Mouse (Mus musculus) liver, embryonic 12.5 days (tissue): ENCODE measurements at regions not wholly inside any gene's neighbourhood (a gene's known extent, or its start where the extent isn't known, plus 50 kb on each side); places are given as distances from the start of the nearest gene placed in this dataset.

Source experiments
- ATAC-seq: fragments of 200-750 bp; cut with Nextera tagmentation; 2 replicates; pipeline ENCODE4 v1.8.0; 2017; ENCODE audit warnings: moderate number of reproducible peaks, mild to moderate bottlenecking, moderate library complexity
- H3K27ac ChIP-seq: fragments of 300-500 bp; sonication (generic); 2 replicates; pipeline ENCODE4 v1.5.1; 2016; ENCODE audit warnings: mild to moderate bottlenecking
- H3K27me3 ChIP-seq: fragments of 300-500 bp; sonication (generic); replicated peaks from 2 replicates; pipeline ENCODE4 v1.6.1; 2016; ENCODE audit warnings: mild to moderate bottlenecking, moderate library complexity
- H3K36me3 ChIP-seq: fragments of 300-500 bp; sonication (generic); 2 replicates; pipeline ENCODE4 v1.6.1; 2016; ENCODE audit warnings: mild to moderate bottlenecking, moderate library complexity
- H3K4me1 ChIP-seq: fragments of 300-500 bp; sonication (generic); 2 replicates; pipeline ENCODE4 v1.6.1; 2016
- H3K4me2 ChIP-seq: fragments of 300-500 bp; sonication (generic); 2 replicates; pipeline ENCODE4 v1.6.1; 2016; ENCODE audit warnings: mild to moderate bottlenecking, moderate library complexity
- H3K4me3 ChIP-seq: fragments of 300-500 bp; sonication (generic); 2 replicates; pipeline ENCODE4 v1.5.1; 2016; ENCODE audit warnings: mild to moderate bottlenecking, moderate library complexity
- H3K9ac ChIP-seq: fragments of 300-500 bp; sonication (generic); 2 replicates; pipeline ENCODE4 v1.6.1; 2016; ENCODE audit warnings: mild to moderate bottlenecking, moderate library complexity
- H3K9me3 ChIP-seq: fragments of 300-500 bp; sonication (generic); replicated peaks from 2 replicates; pipeline ENCODE4 v1.6.1; 2016; ENCODE audit warnings: mild to moderate bottlenecking, moderate library complexity
- WGBS: fragments of 180-500 bp; shearing (Covaris S2); methylation state at CpG from one replicate; pipeline ENCODE4 v1.1.7; 2016; ENCODE audit not compliant: insufficient replicate concordance; 5-methylcytosine and 5-hydroxymethylcytosine counted together

GRCm38 (mm10) chr4:99348674-99349073 lies 53.0 kb downstream of the Gm12689 start:
- Histone ChIP-seq H3K4me2 (no peak overlapping the region), H3K27me3 (no peaks in the 10 kb centered on the region), H3K9me3 (peaks cover 4% of the 10 kb centered on the region; the same call in 1 of the 2 replicates), H3K27ac (no peak overlapping the region), H3K9ac (no peak overlapping the region), H3K4me1 (no peaks in the 10 kb centered on the region), H3K36me3 (no peaks in the 10 kb centered on the region), H3K4me3 (no peak overlapping the region)
- no peak for ATAC-seq
- 47% methylated on average over 5 of the region's 5 CpGs for WGBS

DNA sequence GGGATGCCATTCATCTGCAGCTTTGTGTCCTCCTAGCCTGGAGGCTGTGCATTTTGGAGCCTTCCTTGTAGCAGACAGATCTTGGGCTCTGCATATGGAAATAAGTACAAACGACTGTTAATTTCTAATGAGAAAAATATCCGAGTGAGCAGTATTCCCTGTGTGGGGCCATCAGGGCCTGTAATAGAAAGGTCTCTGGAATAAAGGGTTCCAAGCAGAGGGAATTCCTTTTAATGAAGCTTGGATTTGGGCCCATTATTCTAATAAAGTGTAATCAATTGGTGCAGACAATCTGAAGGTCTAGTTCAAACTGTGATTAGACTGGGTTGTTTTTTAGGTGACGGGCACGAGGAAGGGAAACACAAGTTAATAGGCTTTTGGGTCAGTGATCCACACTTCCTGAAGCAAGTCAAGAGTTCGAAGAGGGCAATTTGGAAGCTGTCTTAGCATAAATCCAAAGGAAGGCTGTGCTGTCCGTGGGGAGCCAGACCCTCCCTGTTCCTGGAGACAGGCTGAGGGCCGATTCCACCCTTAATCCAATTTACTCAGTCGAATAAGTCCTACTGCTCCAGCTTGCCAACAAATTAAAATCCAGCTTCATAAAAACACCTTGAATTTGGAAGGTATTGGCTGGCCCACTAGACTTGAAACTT lies 57.5 kb downstream of the Gm12689 start:
- no peak overlapping the region for H3K9ac ChIP-seq
- H3K27me3 ChIP-seq, result no peaks in the 10 kb centered on the region
- H3K4me1 ChIP-seq, result no peaks in the 10 kb centered on the region
- WGBS, result 47% methylated on average over 8 of the region's 8 CpGs
- H3K4me3 ChIP-seq, result no peak overlapping the region
- H3K4me2 ChIP-seq, result no peak overlapping the region
- no peak overlapping the region for H3K27ac ChIP-seq
- peaks cover 4% of the 10 kb centered on the region; the same call in 1 of the 2 replicates for H3K9me3 ChIP-seq
- ATAC-seq, result no peak
- no peaks in the 10 kb centered on the region for H3K36me3 ChIP-seq

DNA sequence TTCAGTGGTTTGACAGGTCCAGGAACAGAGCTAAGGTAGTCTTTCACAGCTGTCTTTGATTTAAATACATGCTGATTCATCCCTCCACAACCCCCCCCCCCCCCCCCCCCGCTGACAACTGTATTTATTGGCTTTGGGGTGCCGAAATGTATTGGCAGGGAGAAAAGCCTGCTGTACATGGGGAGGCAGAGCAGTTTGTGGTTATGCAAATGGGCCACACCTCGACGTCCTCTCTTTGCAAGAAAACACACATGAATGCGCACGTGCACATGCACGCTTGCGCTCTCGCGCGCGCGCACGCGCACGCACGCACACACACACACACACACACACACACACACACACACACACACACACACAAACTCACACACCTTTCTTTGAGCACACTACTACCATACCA lies 58.5 kb downstream of the Gm12689 start:
- no peaks in the 10 kb centered on the region for H3K9me3 ChIP-seq
- H3K9ac ChIP-seq, result no peak overlapping the region
- no peaks in the 10 kb centered on the region for H3K36me3 ChIP-seq
- no peak overlapping the region for H3K4me2 ChIP-seq
- H3K4me3 ChIP-seq, result no peak overlapping the region
- H3K27me3 ChIP-seq, result no peaks in the 10 kb centered on the region
- ATAC-seq, result no peak
- 67% methylated on average over 15 of the region's 17 CpGs for WGBS
- no peaks in the 10 kb centered on the region for H3K4me1 ChIP-seq
- no peak overlapping the region for H3K27ac ChIP-seq

DNA sequence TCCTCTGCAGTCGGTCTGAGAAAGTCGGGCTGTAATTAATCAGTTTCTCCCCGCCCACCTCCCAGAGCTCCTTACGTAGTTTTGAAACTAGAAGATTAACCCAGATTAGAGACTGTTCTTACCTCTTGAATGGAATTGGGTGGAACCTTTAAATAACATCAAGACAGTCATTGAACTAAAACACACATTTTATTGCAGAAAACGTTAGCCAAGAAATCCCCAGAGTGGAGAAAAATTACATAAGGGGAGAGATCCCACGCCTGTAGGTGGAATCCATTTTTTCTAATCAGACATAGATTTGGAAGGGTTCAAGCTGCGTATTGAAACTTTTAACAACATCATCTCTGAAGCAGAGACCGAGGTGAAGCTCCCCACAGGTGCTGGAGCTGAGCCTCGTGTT lies 59.1 kb downstream of the Gm12689 start:
- no peak overlapping the region for H3K4me2 ChIP-seq
- H3K4me1 ChIP-seq, result no peaks in the 10 kb centered on the region
- H3K27me3 ChIP-seq, result no peaks in the 10 kb centered on the region
- no peaks in the 10 kb centered on the region for H3K9me3 ChIP-seq
- H3K27ac ChIP-seq, result no peak overlapping the region
- WGBS, result 60% methylated on average over 9 of the region's 9 CpGs
- no peak for ATAC-seq
- H3K4me3 ChIP-seq, result no peak overlapping the region
- no peaks in the 10 kb centered on the region for H3K36me3 ChIP-seq
- H3K9ac ChIP-seq, result no peak overlapping the region

DNA sequence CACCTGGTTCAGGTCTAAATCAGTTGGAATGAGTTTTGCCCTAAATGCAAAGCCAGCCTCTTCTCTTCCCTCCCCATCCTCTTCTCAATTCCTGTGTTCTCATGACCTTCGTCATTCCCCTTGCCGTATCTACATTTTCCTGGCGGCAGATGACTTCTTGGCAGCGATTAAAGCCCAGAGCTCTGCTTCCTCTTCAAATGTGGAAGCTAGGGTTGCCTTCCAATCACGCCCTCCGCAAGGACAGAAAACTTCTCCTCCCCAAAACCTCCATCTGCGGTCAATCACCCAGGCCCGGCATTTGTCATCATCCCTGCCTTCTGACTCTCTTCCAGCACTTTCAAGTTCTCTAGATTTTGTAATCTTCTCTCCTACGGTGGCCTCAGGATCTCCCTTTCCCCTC lies 72.3 kb downstream of the Gm12689 start:
- Histone ChIP-seq H3K4me1 (no peaks in the 10 kb centered on the region), H3K4me2 (no peak overlapping the region), H3K9ac (no peak overlapping the region), H3K36me3 (no peaks in the 10 kb centered on the region), H3K27me3 (no peaks in the 10 kb centered on the region), H3K9me3 (no peaks in the 10 kb centered on the region), H3K4me3 (no peak overlapping the region), H3K27ac (no peak overlapping the region)
- no peak for ATAC-seq
- WGBS, result 65% methylated on average over 9 of the region's 9 CpGs

DNA sequence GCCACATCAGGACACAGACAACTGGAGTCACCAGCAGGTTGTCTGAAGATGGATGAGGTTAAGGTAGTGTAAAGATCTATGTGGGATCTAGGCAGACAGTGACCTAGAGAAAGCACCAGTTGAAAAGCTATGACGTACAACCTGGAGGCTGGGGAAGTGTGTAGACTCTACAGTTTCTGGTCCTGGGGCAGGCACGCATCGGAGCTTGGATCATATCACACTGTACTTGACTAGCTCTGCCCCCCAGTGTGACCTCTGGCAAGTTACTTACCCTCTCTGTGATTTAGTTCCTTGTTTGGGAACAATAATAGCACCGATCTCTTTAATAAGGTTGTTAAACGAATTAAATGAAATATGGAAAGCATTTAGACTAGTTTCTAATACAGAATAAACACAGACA lies 75.5 kb downstream of the Gm12689 start:
- no peak for ATAC-seq
- no peaks in the 10 kb centered on the region for H3K27me3 ChIP-seq
- no peaks in the 10 kb centered on the region for H3K4me1 ChIP-seq
- no peak overlapping the region for H3K4me2 ChIP-seq
- H3K36me3 ChIP-seq, result no peaks in the 10 kb centered on the region
- no peak overlapping the region for H3K9ac ChIP-seq
- H3K9me3 ChIP-seq, result no peaks in the 10 kb centered on the region
- H3K27ac ChIP-seq, result no peak overlapping the region
- no peak overlapping the region for H3K4me3 ChIP-seq
- 72% methylated on average over 5 of the region's 5 CpGs for WGBS

DNA sequence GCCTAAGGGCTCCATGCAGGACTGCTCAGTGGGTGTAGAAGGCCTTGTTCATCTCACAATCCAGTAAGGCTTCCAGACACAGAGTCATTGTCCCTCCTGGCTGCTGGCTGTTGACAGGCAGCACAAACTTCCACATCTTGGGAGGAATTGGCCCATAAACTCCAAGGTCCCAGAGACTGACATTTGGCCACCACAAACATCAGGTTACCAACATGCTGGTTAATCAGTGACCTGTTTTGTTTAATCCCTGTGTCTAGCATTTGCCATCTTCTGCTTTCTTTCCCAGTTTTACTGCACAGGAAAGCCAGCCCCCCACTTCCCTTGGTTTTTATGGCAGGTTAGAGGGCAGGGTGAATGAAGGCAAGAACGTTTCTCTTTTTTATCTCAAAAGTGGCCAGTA lies 80.5 kb downstream of the Gm12689 start:
- H3K27me3 ChIP-seq, result 0 out of 2 replicates have a peak, but pooled peaks cover 4% of the 10 kb centered on the region
- no peak for ATAC-seq
- H3K4me3 ChIP-seq, result no peak overlapping the region
- H3K4me1 ChIP-seq, result no peaks in the 10 kb centered on the region
- WGBS, result 8% methylated on average over 1 of the region's 1 CpGs
- H3K9me3 ChIP-seq, result no peaks in the 10 kb centered on the region
- no peak overlapping the region for H3K27ac ChIP-seq
- no peak overlapping the region for H3K4me2 ChIP-seq
- no peak overlapping the region for H3K9ac ChIP-seq
- no peaks in the 10 kb centered on the region for H3K36me3 ChIP-seq

DNA sequence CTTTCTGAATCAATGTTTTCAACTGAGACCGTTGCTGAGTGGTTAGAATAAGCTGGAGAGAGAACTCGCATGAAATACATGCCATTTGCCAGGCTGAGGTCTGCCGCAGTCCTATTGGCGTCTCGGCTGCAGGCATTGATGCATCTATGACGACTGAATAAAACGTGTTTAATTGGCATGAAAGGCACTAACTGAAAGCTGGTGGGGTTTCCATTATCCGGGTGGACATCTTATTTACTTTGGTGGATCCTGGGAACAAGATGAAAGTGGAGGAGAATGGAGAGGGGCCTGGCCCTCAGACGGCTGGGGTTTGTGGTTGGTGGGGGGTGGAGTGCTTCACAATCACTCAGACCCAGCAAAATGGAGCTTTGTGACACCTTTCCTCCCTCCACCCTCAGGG lies 81.2 kb downstream of the Gm12689 start:
- H3K4me2 ChIP-seq, result no peak overlapping the region
- H3K9me3 ChIP-seq, result no peaks in the 10 kb centered on the region
- H3K27me3 ChIP-seq, result 0 out of 2 replicates have a peak, but pooled peaks cover 4% of the 10 kb centered on the region
- no peaks in the 10 kb centered on the region for H3K4me1 ChIP-seq
- 32% methylated on average over 9 of the region's 9 CpGs for WGBS
- ATAC-seq, result no peak
- H3K9ac ChIP-seq, result no peak overlapping the region
- H3K4me3 ChIP-seq, result no peak overlapping the region
- no peaks in the 10 kb centered on the region for H3K36me3 ChIP-seq
- no peak overlapping the region for H3K27ac ChIP-seq

GRCm38 (mm10) chr4:99379983-99380382 lies 84.3 kb downstream of the Gm12689 start:
- no peaks in the 10 kb centered on the region for H3K9me3 ChIP-seq
- H3K27ac ChIP-seq, result no peak overlapping the region
- H3K9ac ChIP-seq, result no peak overlapping the region
- no peak for ATAC-seq
- H3K4me2 ChIP-seq, result no peak overlapping the region
- 0 out of 2 replicates have a peak, but pooled peaks cover 4% of the 10 kb centered on the region for H3K27me3 ChIP-seq
- H3K4me3 ChIP-seq, result no peak overlapping the region
- no peaks in the 10 kb centered on the region for H3K36me3 ChIP-seq
- WGBS, result 73% methylated on average over 4 of the region's 4 CpGs
- no peaks in the 10 kb centered on the region for H3K4me1 ChIP-seq

DNA sequence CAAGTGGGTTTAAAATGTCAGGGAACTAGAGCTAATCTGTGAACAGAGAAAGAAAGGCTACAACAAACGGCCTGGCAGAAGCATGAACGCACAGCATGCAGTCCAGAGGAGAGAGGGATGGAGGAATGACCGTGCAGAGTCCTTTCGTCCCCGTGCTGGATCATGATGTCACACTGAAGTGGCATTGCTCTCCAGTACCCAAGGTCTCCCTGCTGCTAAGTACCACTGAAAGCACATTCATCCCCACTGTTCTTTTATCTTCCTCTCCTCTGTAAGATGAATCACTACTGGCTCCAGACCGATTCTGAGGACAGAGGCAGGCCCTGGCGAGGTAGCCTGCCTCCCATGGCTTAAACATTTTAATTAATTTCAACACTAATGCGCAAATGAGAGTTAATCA lies 89.7 kb downstream of the Gm12689 start:
- no peak overlapping the region for H3K27ac ChIP-seq
- H3K4me1 ChIP-seq, result no peaks in the 10 kb centered on the region
- H3K9me3 ChIP-seq, result no peaks in the 10 kb centered on the region
- H3K4me3 ChIP-seq, result no peak overlapping the region
- no peaks in the 10 kb centered on the region for H3K36me3 ChIP-seq
- ATAC-seq, result no peak
- no peaks in the 10 kb centered on the region for H3K27me3 ChIP-seq
- 41% methylated on average over 8 of the region's 8 CpGs for WGBS
- H3K9ac ChIP-seq, result no peak overlapping the region
- no peak overlapping the region for H3K4me2 ChIP-seq

- no peaks in the 10 kb centered on the region for H3K9me3 ChIP-seq
- WGBS, result 43% methylated on average over 1 of the region's 1 CpGs
- no peak overlapping the region for H3K4me3 ChIP-seq
- ATAC-seq, result no peak
- no peaks in the 10 kb centered on the region for H3K4me1 ChIP-seq
- H3K27me3 ChIP-seq, result no peaks in the 10 kb centered on the region
- H3K27ac ChIP-seq, result no peak overlapping the region
- no peak overlapping the region for H3K4me2 ChIP-seq
- H3K9ac ChIP-seq, result no peak overlapping the region
- H3K36me3 ChIP-seq, result no peaks in the 10 kb centered on the region
These were observed 93.7 kb downstream of the Gm12689 start for GRCm38 (mm10) chr4:99389428-99389827.

DNA sequence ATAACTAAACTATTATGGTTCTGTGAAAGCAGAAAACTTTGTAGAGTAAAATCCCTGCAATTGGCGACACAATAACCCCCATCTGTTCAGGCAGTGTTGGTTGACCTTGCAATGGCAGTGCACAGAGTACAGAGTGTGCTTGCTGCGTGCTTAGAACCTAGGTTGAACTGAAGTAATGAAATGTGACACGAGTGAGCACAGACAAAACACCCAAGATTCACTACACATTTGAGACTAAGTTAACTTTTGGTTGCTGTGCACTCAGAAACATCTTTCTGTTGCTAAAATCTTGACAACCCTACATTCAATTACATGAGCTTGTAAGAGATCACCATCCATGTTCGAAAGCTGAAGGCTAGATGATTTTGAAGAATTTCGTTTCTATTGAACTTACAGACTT lies 97.3 kb downstream of the Gm12689 start:
- no peak for ATAC-seq
- no peaks in the 10 kb centered on the region for H3K9me3 ChIP-seq
- WGBS, result 56% methylated on average over 5 of the region's 5 CpGs
- H3K4me2 ChIP-seq, result no peak overlapping the region
- no peak overlapping the region for H3K27ac ChIP-seq
- no peak overlapping the region for H3K4me3 ChIP-seq
- no peaks in the 10 kb centered on the region for H3K4me1 ChIP-seq
- no peaks in the 10 kb centered on the region for H3K27me3 ChIP-seq
- H3K36me3 ChIP-seq, result no peaks in the 10 kb centered on the region
- H3K9ac ChIP-seq, result no peak overlapping the region

DNA sequence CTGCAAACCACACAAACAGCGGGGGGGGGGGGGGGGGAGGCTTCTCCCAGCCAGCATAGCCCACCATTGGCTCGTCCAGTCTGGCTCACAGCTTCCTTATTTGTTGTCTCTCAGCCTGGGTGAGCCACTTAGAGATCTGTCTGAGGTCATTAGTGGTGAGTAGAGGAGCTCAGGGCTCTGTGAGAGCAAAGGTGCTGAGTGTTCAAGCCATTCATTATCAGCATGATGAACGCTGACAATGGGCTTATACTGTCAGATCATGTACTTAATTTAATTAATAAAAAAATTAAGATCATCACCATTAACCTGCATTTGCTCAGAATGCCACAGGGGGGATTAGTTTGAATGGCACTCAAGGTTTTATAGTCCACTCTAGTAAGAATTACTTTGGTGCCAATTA lies 98.5 kb downstream of the Gm12689 start:
- no peak overlapping the region for H3K27ac ChIP-seq
- H3K4me2 ChIP-seq, result no peak overlapping the region
- no peaks in the 10 kb centered on the region for H3K9me3 ChIP-seq
- no peaks in the 10 kb centered on the region for H3K36me3 ChIP-seq
- no peaks in the 10 kb centered on the region for H3K27me3 ChIP-seq
- 56% methylated on average over 3 of the region's 3 CpGs for WGBS
- H3K9ac ChIP-seq, result no peak overlapping the region
- no peak overlapping the region for H3K4me3 ChIP-seq
- H3K4me1 ChIP-seq, result no peaks in the 10 kb centered on the region
- no peak for ATAC-seq
